Mouse (Mus musculus) intestine, embryonic 14.5 days (tissue): Measurements from ENCODE around the gene Vdac1. TPM values are rescaled to one million over a fixed set of nuclear protein-coding genes. Genes with fewer than 3 reads are reported as not detected.
"Not testable (repeated sequence)": the region's sequence is repeated elsewhere in the genome, so short reads cannot be mapped to it uniquely, and the experiment has no call there.

Experiments used
- ATAC-seq: fragments of 200-750 bp; cut with Nextera tagmentation; replicated peaks from 2 replicates; pipeline ENCODE4 v1.8.0; 2017; ENCODE audit warnings: low read depth, moderate number of reproducible peaks, moderate TSS enrichment, moderate library complexity; ENCODE audit not compliant: low FRiP score, low TSS enrichment
- DNase-seq: peaks from one replicate; pipeline ENCODE4 v3.0.0-alpha.2; 2018; ENCODE audit warnings: low spot score
- H3K27ac ChIP-seq: fragments of 300-500 bp; sonication (generic); 2 replicates; pipeline ENCODE4 v1.5.1; 2014; ENCODE audit warnings: low read depth, mild to moderate bottlenecking, control low read depth
- H3K27me3 ChIP-seq: fragments of 300-500 bp; sonication (generic); replicated peaks from 2 replicates; pipeline ENCODE4 v1.6.1; 2014; ENCODE audit warnings: low read length, control low read depth; ENCODE audit not compliant: control insufficient read depth, insufficient read depth
- H3K36me3 ChIP-seq: fragments of 300-500 bp; sonication (generic); 2 replicates; pipeline ENCODE4 v1.6.1; 2014; ENCODE audit warnings: low read length, control low read depth; ENCODE audit not compliant: control insufficient read depth, insufficient read depth
- H3K4me1 ChIP-seq: fragments of 300-500 bp; sonication (generic); replicated peaks from 2 replicates; pipeline ENCODE4 v1.6.1; 2014; ENCODE audit warnings: low read length, control low read depth, mixed read lengths; ENCODE audit not compliant: control insufficient read depth, insufficient read depth
- H3K4me2 ChIP-seq: fragments of 300-500 bp; sonication (generic); 2 replicates; pipeline ENCODE4 v1.6.1; 2014; ENCODE audit warnings: low read length
- H3K4me3 ChIP-seq: fragments of 300-500 bp; sonication (generic); 2 replicates; pipeline ENCODE4 v1.5.1; 2014; ENCODE audit warnings: low read depth, low read length, control low read depth, mixed read lengths
- H3K9ac ChIP-seq: fragments of 300-500 bp; sonication (generic); 2 replicates; pipeline ENCODE4 v1.6.1; 2014; ENCODE audit warnings: mild to moderate bottlenecking, low read length
- H3K9me3 ChIP-seq: fragments of 300-500 bp; sonication (generic); 2 replicates; pipeline ENCODE4 v1.6.1; 2016; ENCODE audit warnings: low read length, control low read depth; ENCODE audit not compliant: control insufficient read depth
- WGBS: fragments of 180-500 bp; shearing (Covaris S2); extraction: QIAGEN DNeasy Blood & Tissue Kit; methylation state at CpG from one replicate; pipeline ENCODE4 v1.1.7; 2014; 5-methylcytosine and 5-hydroxymethylcytosine counted together
- polyA plus RNA-seq: library from polyadenylated mRNA; unstranded; fragments of >200 nt; fragmentation: Nextera tagmentation; extraction: Ambion mirVana; gene quantifications from 2 replicates; pipeline ENCODE4 v1.2.1, GENCODE M21; 2014

The Vdac1 gene
- polyA plus RNA-seq, 1 experiment from 2014 or later: 235 TPM

DNA sequence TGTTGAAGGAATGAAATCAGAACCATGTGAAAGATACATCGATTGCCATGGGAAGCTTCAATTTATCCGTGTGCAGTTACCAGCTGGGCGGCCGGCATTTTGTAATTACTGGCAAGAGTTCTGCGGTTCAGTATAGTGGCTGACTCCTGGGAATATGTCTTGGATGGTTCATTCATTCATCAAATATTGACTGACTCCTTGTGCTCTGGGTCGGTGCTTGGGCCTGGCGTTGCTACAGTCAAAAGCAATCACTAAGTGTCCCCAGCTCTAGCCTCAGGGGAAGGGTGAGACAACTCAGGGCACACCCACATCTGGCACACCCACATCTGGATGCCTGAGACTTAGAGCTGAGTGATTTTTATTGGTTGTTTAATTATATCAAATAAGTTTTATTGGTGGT, 13.2 kb downstream of the Vdac1 start:
- WGBS: 76% methylated on average over 7 of the region's 7 CpGs
- Histone ChIP-seq H3K4me2 (no peak overlapping the region), H3K27me3 (no peaks in the 10 kb centered on the region), H3K4me3 (no peak overlapping the region), H3K36me3 (peaks cover 46% of the 10 kb centered on the region), H3K27ac (no peak overlapping the region), H3K4me1 (peaks cover 19% of the 10 kb centered on the region), H3K9me3 (no peaks in the 10 kb centered on the region), H3K9ac (no peak overlapping the region)
- DNase-seq: no peak
- ATAC-seq: no peak

DNA sequence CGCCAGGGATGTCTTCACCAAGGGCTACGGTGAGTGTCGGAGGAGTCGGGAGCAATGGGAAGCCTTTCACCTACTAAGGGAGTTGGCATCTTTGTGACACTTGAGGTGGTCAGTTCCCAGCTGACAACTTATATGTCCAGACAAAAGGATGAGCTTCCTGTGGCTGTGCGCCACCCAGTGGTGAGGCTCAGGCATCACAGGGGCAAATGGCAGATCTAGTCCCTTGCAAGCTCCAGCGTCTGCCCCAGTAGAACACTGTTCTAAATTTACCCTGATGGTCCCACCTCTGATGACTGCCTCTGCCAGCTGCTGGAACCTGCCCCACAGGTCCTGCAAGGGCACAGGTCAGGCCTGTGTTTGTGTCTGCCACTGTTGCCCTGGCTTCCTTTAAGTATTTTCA, 13.7 kb downstream of the Vdac1 start:
- ATAC-seq: no peak
- H3K4me2 ChIP-seq: no peak overlapping the region
- peaks cover 17% of the 10 kb centered on the region for H3K4me1 ChIP-seq
- H3K4me3 ChIP-seq: no peak overlapping the region
- no peak overlapping the region for H3K27ac ChIP-seq
- H3K9ac ChIP-seq: no peak overlapping the region
- peak; percentile 72 for DNase-seq
- H3K9me3 ChIP-seq: no peaks in the 10 kb centered on the region
- peaks cover 51% of the 10 kb centered on the region for H3K36me3 ChIP-seq
- H3K27me3 ChIP-seq: no peaks in the 10 kb centered on the region
- 52% methylated on average over 6 of the region's 6 CpGs for WGBS

DNA sequence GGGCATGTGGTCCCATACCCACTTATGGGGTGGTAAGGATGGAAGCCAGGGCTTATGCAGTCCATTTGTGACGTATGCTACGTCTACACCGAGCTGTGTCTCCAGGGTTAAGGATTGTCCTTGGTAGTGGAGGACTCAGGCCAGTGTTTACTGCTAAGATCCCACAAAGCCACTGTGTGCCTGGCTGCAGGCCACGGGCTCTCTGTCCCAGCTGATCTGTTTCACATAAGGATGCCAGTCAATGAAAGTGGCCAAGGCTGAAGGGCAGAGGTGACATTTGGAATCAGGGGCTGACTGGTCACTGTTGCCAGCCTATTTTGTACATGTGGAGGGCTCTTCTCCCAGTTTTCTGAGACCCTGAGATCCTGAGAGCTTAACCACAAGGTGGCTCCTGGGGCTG, 16.9 kb downstream of the Vdac1 start:
- no peaks in the 10 kb centered on the region for H3K9me3 ChIP-seq
- no peaks in the 10 kb centered on the region for H3K27me3 ChIP-seq
- no peak overlapping the region for H3K4me2 ChIP-seq
- no peak overlapping the region for H3K4me3 ChIP-seq
- H3K4me1 ChIP-seq: no peaks in the 10 kb centered on the region
- H3K36me3 ChIP-seq: peaks cover 77% of the 10 kb centered on the region
- WGBS: 91% methylated on average over 4 of the region's 4 CpGs
- no peak overlapping the region for H3K9ac ChIP-seq
- DNase-seq (no peak), ATAC-seq (no peak)
- no peak overlapping the region for H3K27ac ChIP-seq

DNA sequence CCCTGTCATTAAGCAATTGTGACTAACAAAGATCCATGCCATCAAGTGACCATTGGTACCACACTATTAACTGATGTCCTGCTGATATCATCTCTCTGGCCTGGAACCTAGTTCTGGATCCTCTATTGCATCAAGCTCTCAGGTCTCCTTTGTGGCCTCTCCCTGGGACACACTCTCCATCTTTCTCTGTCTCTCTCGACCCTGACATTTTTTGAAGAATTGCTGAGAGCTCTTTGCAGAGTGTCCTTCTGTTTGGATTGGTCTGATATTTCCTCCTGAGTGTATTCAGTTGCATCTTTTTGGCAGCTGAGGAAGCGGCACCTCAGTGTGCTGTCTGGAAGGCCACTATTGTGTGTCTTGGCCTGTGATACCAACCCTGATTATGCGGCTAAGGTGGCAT, 18.6 kb downstream of the Vdac1 start:
- ATAC-seq (no peak), DNase-seq (no peak)
- Histone ChIP-seq H3K36me3 (peaks cover 90% of the 10 kb centered on the region), H3K9ac (no peak overlapping the region), H3K27ac (no peak overlapping the region), H3K9me3 (no peaks in the 10 kb centered on the region), H3K4me3 (no peak overlapping the region), H3K4me1 (no peaks in the 10 kb centered on the region), H3K27me3 (no peaks in the 10 kb centered on the region), H3K4me2 (no peak overlapping the region)
- 83% methylated on average over 3 of the region's 3 CpGs for WGBS

DNA sequence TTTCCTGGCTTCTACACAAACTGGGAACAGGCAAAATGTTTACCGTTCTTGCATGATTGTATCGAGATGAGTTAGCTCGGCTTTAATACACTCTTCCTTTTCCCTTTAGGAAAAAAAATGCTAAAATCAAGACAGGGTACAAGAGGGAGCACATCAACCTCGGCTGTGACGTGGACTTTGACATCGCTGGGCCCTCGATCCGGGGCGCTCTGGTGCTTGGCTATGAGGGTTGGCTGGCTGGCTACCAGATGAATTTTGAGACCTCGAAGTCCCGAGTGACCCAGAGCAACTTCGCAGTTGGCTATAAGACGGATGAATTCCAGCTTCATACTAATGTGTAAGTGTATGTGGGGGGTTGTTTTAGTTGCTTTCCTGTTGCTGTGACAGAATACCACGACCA, 23.1 kb downstream of the Vdac1 start:
- H3K36me3 ChIP-seq: peaks cover 91% of the 10 kb centered on the region
- DNase-seq (no peak), ATAC-seq (no peak)
- WGBS: 97% methylated on average over 14 of the region's 14 CpGs
- no peak overlapping the region for H3K27ac ChIP-seq
- H3K4me2 ChIP-seq: no peak overlapping the region
- no peak overlapping the region for H3K9ac ChIP-seq
- H3K27me3 ChIP-seq: no peaks in the 10 kb centered on the region
- no peaks in the 10 kb centered on the region for H3K9me3 ChIP-seq
- no peaks in the 10 kb centered on the region for H3K4me1 ChIP-seq
- H3K4me3 ChIP-seq: no peak overlapping the region

DNA sequence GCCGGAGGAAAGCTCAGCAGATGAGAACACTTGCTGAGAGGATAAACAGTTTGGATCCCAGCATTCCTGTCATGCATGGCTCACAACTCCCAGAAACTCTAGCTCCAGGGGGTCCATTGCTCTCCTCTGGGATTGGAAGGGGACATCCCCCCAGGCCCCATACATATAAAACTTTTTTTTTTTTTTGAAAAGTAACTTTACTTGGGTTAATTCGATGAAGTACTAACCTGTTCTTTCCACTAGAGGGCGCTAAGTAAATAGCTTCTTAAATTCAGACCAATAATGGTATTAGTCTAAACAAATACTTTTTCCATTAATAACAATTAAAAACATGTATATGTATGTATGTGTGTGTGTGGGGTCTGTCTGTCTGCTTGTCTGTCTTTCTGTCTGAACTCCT, 24.0 kb downstream of the Vdac1 start:
- 47% methylated on average over 3 of the region's 3 CpGs for WGBS
- peaks cover 89% of the 10 kb centered on the region for H3K36me3 ChIP-seq

DNA sequence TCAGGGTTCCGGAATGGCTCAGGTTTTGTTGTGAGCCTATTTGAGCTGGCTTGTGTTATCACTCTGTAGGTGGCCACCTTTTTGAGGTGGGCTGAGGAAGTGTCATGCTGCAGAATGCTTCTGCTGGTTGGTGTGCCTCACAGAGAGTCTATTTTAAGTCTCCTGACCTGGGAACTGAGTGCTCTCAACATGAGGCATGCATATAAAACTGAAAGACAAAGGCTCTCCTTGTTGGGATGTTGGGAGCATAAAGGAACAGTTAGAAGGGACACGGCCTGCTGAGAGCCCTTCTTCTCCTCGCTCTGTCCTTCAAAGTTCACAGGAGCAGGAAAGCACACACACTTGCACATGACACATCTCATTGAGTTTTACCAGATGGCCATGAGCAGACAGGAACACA, 26.2 kb downstream of the Vdac1 start:
- DNase-seq (no peak), ATAC-seq (no peak)
- Histone ChIP-seq H3K4me3 (no peak overlapping the region), H3K9ac (no peak overlapping the region), H3K4me2 (no peak overlapping the region), H3K27me3 (no peaks in the 10 kb centered on the region), H3K36me3 (peaks cover 76% of the 10 kb centered on the region), H3K9me3 (no peaks in the 10 kb centered on the region), H3K4me1 (no peaks in the 10 kb centered on the region), H3K27ac (no peak overlapping the region)
- WGBS: 90% methylated on average over 3 of the region's 3 CpGs

More for the DNA sequence above, 24.0 kb downstream of the Vdac1 start:
- ATAC-seq (no peak), DNase-seq (no peak)
- no peaks in the 10 kb centered on the region for H3K4me1 ChIP-seq
- H3K4me3 ChIP-seq: no peak overlapping the region
- no peak overlapping the region for H3K9ac ChIP-seq
- no peak overlapping the region for H3K27ac ChIP-seq
- H3K9me3 ChIP-seq: no peaks in the 10 kb centered on the region
- no peak overlapping the region for H3K4me2 ChIP-seq
- H3K27me3 ChIP-seq: no peaks in the 10 kb centered on the region

DNA sequence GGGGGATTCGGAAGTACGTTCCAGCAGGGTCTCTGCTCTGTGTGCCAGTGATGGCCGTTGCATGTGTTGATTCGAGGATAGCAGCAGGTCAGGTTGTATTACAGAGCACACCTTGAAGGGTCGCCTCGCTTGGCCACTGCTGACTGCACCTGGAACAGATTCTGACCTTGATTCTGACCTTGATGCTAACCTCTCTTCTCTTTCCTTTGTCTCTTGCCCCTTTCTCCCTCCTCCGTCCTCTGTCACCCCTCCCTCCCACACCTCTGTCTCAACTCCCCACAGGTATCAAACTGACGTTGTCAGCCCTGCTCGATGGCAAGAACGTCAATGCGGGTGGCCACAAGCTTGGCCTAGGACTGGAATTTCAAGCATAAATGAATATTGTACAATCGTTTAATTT, 27.5 kb downstream of the Vdac1 start:
- no peak overlapping the region for H3K9ac ChIP-seq
- H3K27ac ChIP-seq: no peak overlapping the region
- DNase-seq (no peak), ATAC-seq (no peak)
- H3K27me3 ChIP-seq: no peaks in the 10 kb centered on the region
- H3K36me3 ChIP-seq: peaks cover 70% of the 10 kb centered on the region
- no peak overlapping the region for H3K4me3 ChIP-seq
- WGBS: 92% methylated on average over 12 of the region's 12 CpGs
- no peak overlapping the region for H3K4me2 ChIP-seq
- H3K4me1 ChIP-seq: no peaks in the 10 kb centered on the region
- no peaks in the 10 kb centered on the region for H3K9me3 ChIP-seq

DNA sequence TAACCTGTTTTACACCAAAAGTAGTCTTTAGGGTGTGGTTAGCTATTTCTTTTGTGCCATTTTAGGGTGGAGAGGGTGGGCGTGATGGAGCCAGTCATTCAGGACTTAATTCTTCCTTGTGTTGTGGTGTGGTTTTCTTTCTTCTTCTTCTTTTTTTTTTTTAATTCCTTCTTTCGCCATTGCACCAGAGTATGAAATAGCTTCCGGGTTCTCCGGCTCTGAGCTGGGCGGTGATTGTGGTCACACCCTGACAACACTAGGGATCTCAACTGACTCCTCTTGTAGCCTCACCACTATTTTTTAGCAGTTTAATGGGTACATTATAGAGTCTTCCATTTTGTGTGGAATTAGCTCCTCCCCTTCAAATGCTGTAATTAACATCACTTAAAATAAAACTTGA, 28.3 kb downstream of the Vdac1 start:
- not testable (repeated sequence) for H3K9ac ChIP-seq, H3K4me3 ChIP-seq, H3K4me2 ChIP-seq, H3K27me3 ChIP-seq, H3K27ac ChIP-seq, H3K9me3 ChIP-seq, DNase-seq, ATAC-seq, H3K4me1 ChIP-seq
- 94% methylated on average over 5 of the region's 5 CpGs for WGBS
- peaks cover 62% of the 10 kb centered on the region for H3K36me3 ChIP-seq
